Mouse (Mus musculus) A20 (cell line): Measurements from ENCODE around the gene Tifa.

Experiments used
- DNase-seq: peaks from one replicate; pipeline ENCODE4 v3.0.0-alpha.2; 2011; ENCODE audit warnings: low read depth, low spot score

The Tifa gene

DNA sequence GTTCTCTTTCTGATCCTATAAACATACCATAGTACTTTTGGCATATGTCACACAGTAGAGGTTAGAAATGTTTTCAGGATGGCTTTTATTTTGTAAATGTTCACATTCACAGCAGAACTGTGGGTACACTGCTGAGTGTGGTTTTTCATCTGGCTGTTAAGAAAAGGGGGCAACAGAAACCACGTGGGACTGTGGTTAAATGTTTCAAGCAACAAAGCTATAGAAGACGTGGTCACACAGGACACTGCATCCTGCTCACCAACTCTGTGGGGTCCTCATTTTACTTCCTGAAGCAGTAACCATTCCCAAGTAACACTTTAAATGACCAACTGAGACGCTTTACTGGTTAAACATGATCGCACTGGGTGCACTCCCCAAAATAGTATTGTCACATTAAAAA is 72.9 kb downstream of the Tifa start:
- no peak for DNase-seq

DNA sequence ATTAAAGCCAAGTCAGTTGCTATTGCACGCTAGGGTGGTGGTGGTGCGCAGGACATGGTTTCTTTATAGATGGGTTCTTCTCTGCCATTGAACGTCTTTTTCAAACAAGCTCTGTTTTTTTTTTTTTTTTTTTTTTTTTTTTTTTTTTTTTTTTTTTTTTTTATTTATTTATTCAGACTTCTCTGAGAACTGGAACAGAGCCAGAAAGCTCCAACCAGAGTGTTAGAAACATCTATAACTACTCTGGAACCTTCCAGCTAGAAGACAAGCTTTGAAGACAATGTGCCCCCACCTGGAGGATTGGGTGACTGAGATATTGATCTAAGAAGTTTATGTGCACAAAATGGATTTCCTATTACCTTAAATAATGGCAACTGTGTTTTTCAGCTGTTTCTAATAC is 74.0 kb downstream of the Tifa start:
- DNase-seq = no peak

DNA sequence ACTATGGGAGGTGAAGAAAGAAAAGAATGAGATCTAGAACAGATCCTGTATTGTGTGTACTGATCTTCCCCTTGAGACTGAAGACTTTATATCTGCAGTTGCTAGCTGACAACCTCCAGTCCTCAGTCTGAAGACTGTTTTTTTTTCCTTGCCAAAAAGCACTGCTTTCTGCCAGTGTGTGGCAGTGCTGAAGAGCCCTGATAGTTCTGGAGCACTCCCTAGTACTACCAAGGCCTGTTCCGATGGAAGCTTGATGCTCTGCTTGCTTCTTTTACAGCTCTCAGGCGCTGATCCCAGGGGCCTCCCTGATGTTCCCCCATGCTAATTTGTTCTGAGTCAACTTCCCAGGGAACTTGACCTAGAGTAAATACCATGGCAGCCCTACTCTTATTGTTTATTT is 74.6 kb downstream of the Tifa start:
- DNase-seq = no peak

DNA sequence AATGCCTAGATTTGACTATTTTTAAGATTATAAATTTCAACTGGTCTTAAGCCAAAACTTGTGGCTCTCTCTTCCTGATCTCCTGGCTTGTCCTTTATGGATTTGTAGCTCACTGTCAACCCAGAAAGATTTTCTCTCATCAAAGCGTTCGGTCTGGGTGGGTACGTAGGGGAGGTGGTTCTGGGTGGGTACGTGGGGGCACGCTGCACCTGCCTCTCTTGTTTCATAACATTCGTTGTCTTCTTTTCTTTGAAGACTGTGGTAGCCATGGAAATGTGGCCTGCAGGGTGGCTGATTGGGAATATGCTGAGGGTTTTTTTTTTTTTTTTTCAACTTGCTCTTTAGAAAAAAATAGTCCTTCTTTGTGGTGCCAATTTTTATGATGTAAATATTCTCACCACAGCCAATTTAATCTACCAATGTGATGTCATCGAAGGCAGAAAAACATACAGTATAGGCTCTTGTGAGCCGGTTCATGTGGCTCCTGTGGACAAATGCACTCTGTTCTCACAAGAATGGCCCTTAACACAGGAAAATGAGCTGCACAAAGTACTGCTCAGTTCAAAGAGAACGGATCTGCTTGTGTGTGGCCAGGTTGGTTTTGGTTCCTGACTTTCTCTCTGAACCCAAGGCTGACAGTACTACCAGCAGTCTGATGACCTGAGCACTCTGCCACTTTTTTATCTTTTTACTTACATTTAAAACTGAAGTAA is 78.6 kb downstream of the Tifa start:
- DNase-seq = no peak

DNA sequence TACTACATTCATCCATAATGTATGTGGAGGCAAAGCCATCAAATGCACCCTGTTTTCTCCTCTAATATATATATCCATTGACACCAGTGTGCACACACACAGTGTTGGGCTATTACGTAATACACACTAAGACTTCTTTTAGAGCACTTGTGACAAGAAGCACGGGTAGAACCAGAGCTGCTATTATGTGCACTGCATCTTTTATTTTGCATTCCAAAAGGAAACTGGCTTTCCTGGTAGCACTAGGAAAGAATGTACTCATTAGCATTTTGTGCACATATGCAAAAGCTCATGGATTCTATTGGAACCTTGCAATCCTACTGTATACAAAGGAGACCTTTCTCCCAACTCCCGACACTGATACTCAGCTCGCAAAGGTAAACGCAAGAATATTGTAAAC is 79.3 kb downstream of the Tifa start:
- no peak for DNase-seq

DNA sequence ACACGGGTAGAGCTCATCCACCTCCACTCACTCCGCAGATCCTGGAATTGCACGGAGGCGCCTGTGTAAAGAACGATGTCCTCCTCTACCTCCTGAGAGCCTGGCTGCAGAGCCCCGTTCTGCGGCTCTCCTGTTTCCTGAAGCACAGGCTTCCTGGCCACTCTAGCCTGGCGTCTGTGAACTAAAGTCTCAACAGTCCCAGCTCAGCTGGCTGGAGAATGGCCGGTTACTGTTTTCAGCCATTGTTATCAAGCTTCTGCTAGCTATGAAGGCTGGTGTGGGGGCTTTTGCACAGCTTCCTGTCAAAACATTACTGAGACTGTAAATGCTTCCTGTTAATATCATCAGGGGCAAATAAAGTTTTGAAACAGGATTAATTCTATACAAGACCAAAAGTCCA is 82.0 kb downstream of the Tifa start:
- DNase-seq = no peak

DNA sequence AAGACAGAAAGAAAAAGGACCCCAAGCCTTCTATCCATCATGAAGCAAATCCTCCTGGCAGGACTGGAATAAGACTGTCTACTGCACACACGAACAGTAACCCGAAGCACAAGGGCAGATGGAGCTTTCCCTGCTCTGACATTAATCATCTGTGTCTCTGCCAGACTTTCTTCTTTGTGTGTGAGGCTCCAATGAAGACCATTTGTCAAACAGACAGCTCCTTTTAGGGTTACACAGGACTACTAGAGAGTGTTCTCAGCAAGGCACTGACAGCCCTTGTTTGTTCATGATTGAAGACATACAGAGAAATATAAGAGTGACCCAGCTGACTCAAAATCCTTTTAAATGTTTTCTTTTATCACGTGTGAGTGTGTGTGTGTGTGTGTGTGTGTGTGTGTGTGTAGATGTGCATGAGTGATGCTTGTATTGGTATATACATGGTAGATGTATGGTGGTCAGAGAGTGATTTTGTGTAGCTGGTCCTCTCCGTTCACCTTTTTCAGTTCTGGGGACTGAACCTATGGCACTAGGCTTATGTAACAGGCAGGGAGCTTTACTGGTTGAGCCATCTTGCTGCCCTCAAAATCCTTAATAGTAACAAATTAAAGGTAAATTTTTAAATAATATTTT is 84.8 kb downstream of the Tifa start:
- DNase-seq = no peak

DNA sequence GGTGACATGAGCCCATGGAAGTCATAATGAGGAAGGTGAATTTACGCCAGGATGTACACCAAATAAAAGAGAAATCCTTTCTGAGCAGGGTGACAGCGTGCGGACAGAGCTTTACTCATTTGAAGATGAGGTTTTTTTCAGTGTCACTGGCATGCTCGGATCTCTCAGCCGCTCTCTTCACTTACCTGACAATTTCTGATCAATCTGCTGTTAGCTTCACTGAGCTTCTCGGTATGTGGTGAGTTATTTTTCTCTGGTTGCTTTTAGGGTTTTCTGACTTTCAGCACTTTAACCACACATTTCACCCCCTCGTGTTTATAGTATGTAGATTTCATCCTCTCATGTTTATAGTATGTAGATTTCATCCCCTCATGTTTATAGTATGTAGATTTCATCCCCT is 85.5 kb downstream of the Tifa start:
- DNase-seq = no peak

DNA sequence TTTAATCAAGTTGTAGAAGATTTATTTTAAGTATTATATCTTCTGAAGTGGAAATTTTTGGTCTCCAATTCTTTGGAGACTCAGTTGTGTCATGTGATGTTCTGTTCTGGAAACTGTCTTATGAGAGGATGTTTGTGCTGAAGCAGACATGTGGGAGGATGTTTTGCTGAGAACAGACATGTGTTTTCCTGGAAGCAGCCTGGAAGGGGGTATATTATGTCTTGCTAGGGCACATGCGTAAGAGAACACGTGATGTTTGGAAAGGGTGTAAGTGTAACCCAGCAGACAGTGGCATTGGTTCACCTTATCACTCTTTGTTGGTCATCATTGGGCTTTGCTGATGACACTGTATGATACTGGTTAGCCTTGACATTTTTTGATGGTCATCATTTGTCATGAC is 85.9 kb downstream of the Tifa start:
- no peak for DNase-seq

DNA sequence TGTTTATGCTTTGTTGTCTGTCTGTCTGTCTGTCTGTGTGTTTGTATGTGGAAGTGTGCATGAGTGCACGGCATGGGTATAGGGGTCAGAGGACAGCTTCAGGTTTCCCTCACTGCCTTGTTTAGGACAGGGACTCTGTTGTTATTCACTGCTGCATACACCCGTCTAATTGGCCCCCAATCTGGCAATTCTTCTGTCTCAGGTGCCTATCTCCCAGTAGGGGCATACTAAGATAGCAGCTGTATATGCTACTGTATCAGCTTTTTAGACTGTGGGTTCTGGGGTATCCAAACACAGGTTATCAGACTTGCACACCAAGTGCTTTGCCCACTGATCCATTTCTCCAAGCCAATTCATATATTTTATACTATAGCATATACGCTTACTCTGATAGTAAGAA is 90.4 kb downstream of the Tifa start:
- no peak for DNase-seq

DNA sequence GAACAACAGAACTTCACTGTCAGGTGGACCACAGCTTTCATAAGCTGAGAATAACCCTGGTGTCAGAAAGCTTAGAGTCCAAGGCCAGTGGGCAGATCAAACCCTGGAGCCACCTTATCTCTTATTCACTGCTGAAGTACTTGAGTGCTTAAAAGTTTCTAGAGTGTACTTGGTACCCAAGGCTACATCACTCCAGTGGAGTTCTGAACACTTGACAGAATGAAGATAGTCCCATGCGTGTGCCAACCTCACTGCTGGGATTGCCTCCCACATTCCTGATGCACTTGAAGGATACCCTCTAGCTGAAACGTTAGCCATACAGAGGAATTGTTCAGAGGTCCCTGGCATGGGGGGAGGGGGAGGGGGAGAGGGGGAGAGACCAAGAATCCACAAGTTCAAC is 92.1 kb downstream of the Tifa start:
- DNase-seq = no peak
